Mouse (Mus musculus) neural tube, embryonic 13.5 days (tissue): ENCODE data around the gene Gm10322. TPM values are rescaled to one million over a fixed set of nuclear protein-coding genes. Genes with fewer than 3 reads are reported as not detected.

Source experiments
- ATAC-seq: fragments of 200-750 bp; cut with Nextera tagmentation; 2 replicates; pipeline ENCODE4 v1.8.0; 2017; ENCODE audit warnings: low read depth, mild to moderate bottlenecking, moderate TSS enrichment, moderate library complexity
- H3K27ac ChIP-seq: fragments of 300-500 bp; sonication (generic); replicated peaks from 2 replicates; pipeline ENCODE4 v1.5.1; 2015; ENCODE audit warnings: moderate library complexity, mild to moderate bottlenecking, inconsistent platforms
- H3K27me3 ChIP-seq: fragments of 300-500 bp; sonication (generic); 2 replicates; pipeline ENCODE4 v1.6.1; 2015; ENCODE audit warnings: mild to moderate bottlenecking, inconsistent platforms
- H3K36me3 ChIP-seq: fragments of 300-500 bp; sonication (generic); 2 replicates; pipeline ENCODE4 v1.6.1; 2015; ENCODE audit warnings: mild to moderate bottlenecking, inconsistent platforms
- H3K4me1 ChIP-seq: fragments of 300-500 bp; sonication (generic); replicated peaks from 2 replicates; pipeline ENCODE4 v1.6.1; 2015; ENCODE audit warnings: inconsistent platforms
- H3K4me2 ChIP-seq: fragments of 300-500 bp; sonication (generic); 2 replicates; pipeline ENCODE4 v1.6.1; 2015; ENCODE audit warnings: inconsistent platforms, mild to moderate bottlenecking, moderate library complexity
- H3K4me3 ChIP-seq: fragments of 300-500 bp; sonication (generic); 2 replicates; pipeline ENCODE4 v1.5.1; 2015; ENCODE audit warnings: mild to moderate bottlenecking, inconsistent platforms
- H3K9ac ChIP-seq: fragments of 300-500 bp; sonication (generic); 2 replicates; pipeline ENCODE4 v1.6.1; 2015; ENCODE audit warnings: moderate library complexity, mild to moderate bottlenecking, inconsistent platforms
- H3K9me3 ChIP-seq: fragments of 300-500 bp; sonication (generic); 2 replicates; pipeline ENCODE4 v1.6.1; 2016; ENCODE audit warnings: inconsistent platforms
- WGBS: fragments of 180-500 bp; shearing (Covaris S2); methylation state at CpG from one replicate; pipeline ENCODE4 v1.1.7; 2015; 5-methylcytosine and 5-hydroxymethylcytosine counted together
- polyA plus RNA-seq: library from polyadenylated mRNA; unstranded; fragments of >200 nt; fragmentation: Nextera tagmentation; extraction: Ambion mirVana; gene quantifications from 2 replicates; pipeline ENCODE4 v1.2.1, GENCODE M21; 2015

Gene Gm10322
- polyA plus RNA-seq, 1 experiment from 2014 or later = not detected

DNA sequence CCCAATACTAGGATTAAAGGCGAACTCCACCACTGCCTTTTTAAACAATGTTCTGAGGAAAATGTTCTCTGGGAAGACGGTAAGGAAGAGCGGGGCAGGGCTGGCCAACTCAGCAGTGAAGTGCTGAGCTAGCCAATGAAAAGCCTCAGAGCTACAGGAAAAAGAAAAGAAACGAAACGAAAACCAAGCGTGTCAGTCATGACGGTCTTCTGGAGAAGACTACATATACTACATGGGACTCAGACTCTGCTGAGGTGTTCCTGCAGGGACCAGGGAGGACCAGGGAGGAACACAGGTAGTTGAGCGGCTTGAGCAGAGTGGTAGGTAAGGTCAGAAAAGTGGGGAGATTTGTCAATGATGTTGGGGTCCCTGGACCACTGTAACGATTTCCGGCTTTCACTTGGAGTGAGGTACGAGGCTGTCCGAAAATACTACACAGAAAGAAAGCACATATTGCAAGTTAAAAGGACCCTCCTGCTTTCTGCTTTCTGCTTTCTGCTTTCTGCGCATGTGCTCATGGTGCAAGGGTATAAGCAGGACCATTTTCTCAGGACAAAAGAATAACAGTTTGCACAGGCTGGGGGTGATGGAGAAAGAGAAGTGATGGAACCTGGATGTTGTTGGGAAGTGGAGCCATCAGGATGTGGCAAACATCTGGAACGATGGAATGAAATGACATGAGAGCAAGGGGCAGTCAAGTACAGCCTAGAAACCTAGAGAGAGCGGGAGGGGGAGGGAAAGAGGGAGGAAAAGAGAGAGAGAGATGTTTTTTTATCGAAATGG lies 21.1 kb downstream of the Gm10322 start:
- Histone ChIP-seq H3K27ac (no peak overlapping the region), H3K9ac (no peak overlapping the region), H3K4me3 (no peak overlapping the region), H3K27me3 (no peaks in the 10 kb centered on the region), H3K4me2 (no peak overlapping the region), H3K9me3 (no peaks in the 10 kb centered on the region), H3K36me3 (no peaks in the 10 kb centered on the region), H3K4me1 (no peaks in the 10 kb centered on the region)
- WGBS = 86% methylated on average over 16 of the region's 16 CpGs
- ATAC-seq = no peak

DNA sequence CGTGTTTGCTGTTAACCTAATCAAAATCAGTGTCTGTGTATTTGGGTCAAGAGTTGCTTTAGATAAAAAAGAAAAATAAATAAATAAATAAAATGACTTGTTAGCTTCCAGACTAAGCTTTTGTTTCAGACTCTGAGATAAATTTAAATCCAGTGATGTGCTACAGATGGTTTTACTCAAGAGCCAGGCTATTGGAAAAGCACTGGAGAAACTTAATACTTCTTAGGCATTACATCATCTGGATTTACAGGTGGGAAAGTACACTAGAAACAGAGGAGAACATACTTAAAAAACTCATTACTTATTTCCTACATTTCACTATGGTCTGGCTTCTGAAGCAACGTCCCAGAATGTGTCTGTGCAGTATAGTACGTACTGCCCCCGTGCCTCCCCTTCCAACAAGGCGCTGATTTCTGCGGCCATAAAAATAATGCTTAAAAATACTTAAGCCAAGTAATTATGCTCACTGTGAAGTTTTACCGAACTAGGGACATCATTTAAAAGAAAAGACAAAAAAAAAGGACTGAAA lies 21.8 kb downstream of the Gm10322 start:
- 83% methylated on average over 7 of the region's 7 CpGs for WGBS
- Histone ChIP-seq H3K9ac (no peak overlapping the region), H3K27me3 (no peaks in the 10 kb centered on the region), H3K27ac (no peak overlapping the region), H3K4me3 (no peak overlapping the region), H3K4me2 (no peak overlapping the region), H3K9me3 (no peaks in the 10 kb centered on the region), H3K4me1 (no peaks in the 10 kb centered on the region), H3K36me3 (no peaks in the 10 kb centered on the region)
- no peak for ATAC-seq

DNA sequence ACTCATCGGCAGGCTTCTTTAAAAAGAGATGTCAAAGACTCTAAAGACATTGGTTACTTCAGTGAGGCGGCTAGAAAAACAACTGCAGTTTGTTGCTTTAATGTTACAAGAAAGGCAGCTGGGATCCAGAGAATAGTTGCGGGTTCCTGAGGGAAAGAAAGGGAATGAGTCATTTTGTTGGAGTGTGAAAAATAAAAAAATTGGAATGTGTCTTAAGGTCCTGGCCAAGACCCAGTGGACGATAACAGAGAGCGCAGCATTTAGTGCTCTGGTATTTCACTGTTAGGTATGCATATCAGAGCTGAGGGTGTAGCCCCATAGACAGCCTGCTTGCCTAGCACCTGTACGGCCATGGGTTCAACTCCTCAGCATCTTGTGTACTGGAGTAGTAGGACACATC lies 22.7 kb downstream of the Gm10322 start:
- no peaks in the 10 kb centered on the region for H3K36me3 ChIP-seq
- H3K27ac ChIP-seq = no peak overlapping the region
- WGBS = 87% methylated on average over 6 of the region's 6 CpGs
- H3K9ac ChIP-seq = no peak overlapping the region
- H3K9me3 ChIP-seq = no peaks in the 10 kb centered on the region
- H3K4me3 ChIP-seq = no peak overlapping the region
- H3K27me3 ChIP-seq = no peaks in the 10 kb centered on the region
- no peak overlapping the region for H3K4me2 ChIP-seq
- ATAC-seq = no peak
- H3K4me1 ChIP-seq = no peaks in the 10 kb centered on the region

DNA sequence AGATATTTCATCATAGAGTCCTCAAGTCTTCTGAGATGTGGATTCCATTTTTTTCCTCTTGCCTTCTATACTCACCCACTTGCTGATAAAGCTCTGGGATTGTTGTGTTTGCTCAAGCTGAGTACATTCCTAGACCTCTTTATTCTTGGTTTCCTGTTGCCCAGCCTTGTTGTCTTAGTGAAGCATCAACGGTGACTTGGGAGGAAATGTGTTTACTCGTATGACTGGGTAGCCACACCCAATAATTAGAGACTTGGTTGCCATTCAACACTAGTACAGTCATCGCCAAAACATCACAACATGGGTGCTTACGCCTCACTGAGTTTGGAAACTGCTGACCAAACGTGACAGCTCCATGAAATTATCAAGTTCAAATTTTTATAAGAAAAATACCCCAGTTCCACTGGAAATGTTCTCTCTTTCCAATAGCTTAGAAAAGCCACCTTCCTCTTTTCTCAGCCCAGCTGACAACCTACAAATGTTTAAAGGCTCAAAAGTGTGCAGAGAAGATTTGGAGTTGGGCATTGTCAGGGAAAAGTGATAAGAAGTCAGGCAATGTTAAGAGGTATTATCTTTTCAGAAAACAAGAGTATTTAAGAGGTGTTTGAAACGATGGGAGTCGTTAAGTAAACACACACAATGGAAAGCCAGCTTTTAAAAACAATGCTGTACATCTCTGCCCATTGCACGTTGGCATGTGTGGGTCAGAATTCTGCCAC lies 27.0 kb downstream of the Gm10322 start:
- H3K4me2 ChIP-seq = no peak overlapping the region
- no peaks in the 10 kb centered on the region for H3K36me3 ChIP-seq
- H3K27ac ChIP-seq = no peak overlapping the region
- H3K4me1 ChIP-seq = no peaks in the 10 kb centered on the region
- H3K27me3 ChIP-seq = no peaks in the 10 kb centered on the region
- no peak overlapping the region for H3K9ac ChIP-seq
- WGBS = 85% methylated on average over 8 of the region's 8 CpGs
- H3K4me3 ChIP-seq = no peak overlapping the region
- H3K9me3 ChIP-seq = no peaks in the 10 kb centered on the region; the same call in 1 of the 2 replicates
- no peak for ATAC-seq

DNA sequence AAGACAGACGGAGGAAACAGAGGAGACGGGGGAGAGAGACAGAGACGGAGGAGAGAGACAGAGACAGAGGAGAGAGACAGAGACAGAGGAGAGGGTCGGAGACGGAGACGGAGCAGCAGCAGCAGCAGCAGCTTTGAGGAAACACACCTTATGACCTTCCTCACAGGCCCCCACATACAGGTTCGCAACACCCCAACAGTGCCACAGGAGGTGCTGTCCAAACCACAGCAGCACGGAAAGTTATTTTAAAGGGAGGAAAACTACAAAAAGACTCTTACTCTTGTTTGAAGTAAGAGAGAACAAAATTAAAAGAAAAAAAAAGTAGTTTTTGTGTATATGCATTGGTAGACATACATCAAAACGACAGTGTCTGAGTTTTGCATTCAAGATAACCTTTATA lies 27.8 kb downstream of the Gm10322 start:
- WGBS = 87% methylated on average over 9 of the region's 9 CpGs
- H3K27me3 ChIP-seq = no peaks in the 10 kb centered on the region
- no peak for ATAC-seq

DNA sequence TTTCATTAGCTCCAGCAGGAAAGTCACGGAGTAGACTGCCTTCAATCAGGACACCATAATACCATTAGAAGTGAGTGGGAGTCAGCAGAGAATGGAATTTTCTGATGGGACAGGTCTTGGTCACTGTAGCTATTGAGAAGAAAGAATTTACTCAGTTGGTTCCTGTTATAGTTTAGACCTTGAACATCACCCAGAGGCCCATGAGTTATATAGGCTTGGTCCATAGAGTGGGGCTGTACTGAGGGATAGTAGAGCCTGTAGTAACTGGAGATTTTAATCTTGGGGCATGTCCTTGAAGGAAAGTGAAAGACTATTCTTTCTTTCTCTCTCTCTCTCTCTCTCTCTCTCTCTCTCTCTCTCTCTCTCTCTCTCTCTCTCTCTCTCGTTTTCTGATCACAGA lies 28.8 kb downstream of the Gm10322 start:
- Histone ChIP-seq H3K4me3 (no peak overlapping the region), H3K9ac (no peak overlapping the region), H3K4me2 (no peak overlapping the region), H3K27ac (no peak overlapping the region), H3K4me1 (no peaks in the 10 kb centered on the region), H3K36me3 (no peaks in the 10 kb centered on the region), H3K27me3 (no peaks in the 10 kb centered on the region), H3K9me3 (no peaks in the 10 kb centered on the region; the same call in 1 of the 2 replicates)
- no peak for ATAC-seq
- 73% methylated on average over 2 of the region's 2 CpGs for WGBS

More for the DNA sequence above, 27.8 kb downstream of the Gm10322 start:
- Histone ChIP-seq H3K9me3 (no peaks in the 10 kb centered on the region; the same call in 1 of the 2 replicates), H3K36me3 (no peaks in the 10 kb centered on the region), H3K4me1 (no peaks in the 10 kb centered on the region), H3K4me3 (no peak overlapping the region), H3K9ac (no peak overlapping the region), H3K4me2 (no peak overlapping the region), H3K27ac (no peak overlapping the region)

DNA sequence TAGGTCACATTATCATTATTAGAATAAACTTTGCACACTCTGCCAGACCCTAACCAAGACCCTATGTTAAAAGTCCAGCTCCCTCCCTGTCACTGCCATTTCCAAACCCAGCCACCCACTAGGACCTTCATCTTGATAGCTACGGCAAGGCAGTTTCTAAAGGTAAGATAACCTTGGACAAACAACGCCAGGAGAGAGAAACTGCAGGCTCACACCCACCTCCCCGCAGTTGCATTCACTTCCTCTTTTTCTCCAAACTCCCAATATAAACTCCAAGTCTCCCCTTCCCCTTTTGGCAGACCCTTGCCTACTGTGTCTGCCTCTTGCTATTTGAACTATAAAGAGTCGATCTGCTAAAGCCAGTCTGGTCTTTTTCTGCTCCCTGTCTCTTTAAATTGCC lies 29.3 kb downstream of the Gm10322 start:
- WGBS = 89% methylated on average over 4 of the region's 4 CpGs
- Histone ChIP-seq H3K9me3 (no peaks in the 10 kb centered on the region; the same call in 1 of the 2 replicates), H3K27ac (no peak overlapping the region), H3K4me3 (no peak overlapping the region), H3K36me3 (no peaks in the 10 kb centered on the region), H3K27me3 (no peaks in the 10 kb centered on the region), H3K9ac (no peak overlapping the region), H3K4me2 (no peak overlapping the region), H3K4me1 (no peaks in the 10 kb centered on the region)
- ATAC-seq = no peak

DNA sequence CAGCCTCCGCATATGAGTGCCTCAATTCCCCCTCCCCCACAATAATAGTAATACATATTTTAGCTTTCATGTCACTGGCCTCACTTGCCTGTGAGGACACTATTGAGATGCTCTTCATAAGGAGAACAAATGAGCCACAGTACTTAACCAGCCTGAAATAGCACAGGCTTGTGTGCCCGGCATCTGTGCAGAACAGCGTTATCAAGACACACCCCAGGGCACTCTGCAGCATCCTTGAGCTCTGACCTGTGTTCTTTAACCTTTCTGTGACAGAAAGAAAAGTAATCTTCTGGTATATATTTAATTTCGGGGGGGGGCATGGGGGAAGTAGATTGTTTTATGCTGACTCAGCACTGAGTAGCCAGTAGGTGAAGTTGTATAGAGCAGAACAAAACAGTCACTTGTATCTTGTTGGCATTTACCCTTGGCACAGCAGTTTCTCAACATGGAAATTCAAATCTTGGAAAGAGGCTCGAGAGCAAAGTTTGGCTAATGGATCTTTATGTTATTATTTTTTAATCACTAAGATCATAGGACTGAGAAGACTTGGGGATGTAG lies 31.0 kb downstream of the Gm10322 start:
- no peak for ATAC-seq
- WGBS = 84% methylated on average over 5 of the region's 5 CpGs

DNA sequence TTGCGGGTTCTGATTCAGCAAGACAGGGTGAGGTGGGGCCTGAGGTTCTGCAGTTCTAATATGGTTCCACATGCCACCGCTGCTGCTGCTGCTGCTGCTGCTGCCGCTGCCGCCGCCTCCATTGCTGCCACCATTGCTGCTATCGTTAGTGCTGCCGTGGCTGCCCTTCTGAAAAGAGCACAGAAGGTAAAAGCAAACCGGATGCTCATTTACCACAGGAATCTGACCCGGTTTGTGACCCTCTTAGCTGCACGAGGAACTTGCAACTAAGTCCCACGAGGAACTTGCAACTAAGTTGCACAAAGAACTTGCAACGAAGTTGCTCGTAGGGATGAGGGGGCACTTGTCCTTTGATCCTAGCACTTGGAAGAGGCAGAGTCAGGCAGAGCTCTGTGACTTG lies 40.9 kb downstream of the Gm10322 start:
- no peak for ATAC-seq
- Histone ChIP-seq H3K27ac (no peak overlapping the region), H3K9me3 (no peaks in the 10 kb centered on the region), H3K4me3 (no peak overlapping the region), H3K27me3 (no peaks in the 10 kb centered on the region), H3K4me2 (no peak overlapping the region), H3K9ac (no peak overlapping the region), H3K4me1 (no peaks in the 10 kb centered on the region), H3K36me3 (no peaks in the 10 kb centered on the region)
- 81% methylated on average over 13 of the region's 13 CpGs for WGBS

More for the DNA sequence above, 31.0 kb downstream of the Gm10322 start:
- Histone ChIP-seq H3K9me3 (no peaks in the 10 kb centered on the region; the same call in 1 of the 2 replicates), H3K27me3 (no peaks in the 10 kb centered on the region), H3K27ac (no peak overlapping the region), H3K4me2 (no peak overlapping the region), H3K4me3 (no peak overlapping the region), H3K4me1 (no peaks in the 10 kb centered on the region), H3K9ac (no peak overlapping the region), H3K36me3 (no peaks in the 10 kb centered on the region)

DNA sequence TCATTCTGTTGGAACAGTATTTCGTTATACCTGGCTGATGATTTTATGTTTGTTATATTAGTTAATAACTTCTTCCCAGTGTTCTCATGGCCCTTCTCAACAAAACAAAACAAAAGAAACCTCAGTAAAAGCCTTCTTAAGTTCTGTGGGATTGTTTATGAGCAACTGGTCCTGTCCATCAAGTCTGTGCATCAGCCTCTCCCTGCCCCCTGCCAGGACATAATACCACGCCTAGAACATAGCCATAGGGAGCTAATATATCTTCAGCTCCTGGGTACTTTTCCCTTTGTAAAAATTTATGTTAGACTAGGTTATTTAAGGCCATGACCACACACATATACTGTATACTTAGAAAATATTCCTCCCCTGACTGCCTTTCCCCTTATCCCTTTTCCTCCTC lies 48.9 kb downstream of the Gm10322 start:
- Histone ChIP-seq H3K4me2 (no peak overlapping the region), H3K36me3 (no peaks in the 10 kb centered on the region), H3K4me1 (no peaks in the 10 kb centered on the region; the same call in 1 of the 2 replicates), H3K27ac (no peak overlapping the region), H3K4me3 (no peak overlapping the region), H3K9ac (no peak overlapping the region), H3K9me3 (no peaks in the 10 kb centered on the region), H3K27me3 (no peaks in the 10 kb centered on the region)
- 63% methylated on average over 2 of the region's 2 CpGs for WGBS
- no peak for ATAC-seq

DNA sequence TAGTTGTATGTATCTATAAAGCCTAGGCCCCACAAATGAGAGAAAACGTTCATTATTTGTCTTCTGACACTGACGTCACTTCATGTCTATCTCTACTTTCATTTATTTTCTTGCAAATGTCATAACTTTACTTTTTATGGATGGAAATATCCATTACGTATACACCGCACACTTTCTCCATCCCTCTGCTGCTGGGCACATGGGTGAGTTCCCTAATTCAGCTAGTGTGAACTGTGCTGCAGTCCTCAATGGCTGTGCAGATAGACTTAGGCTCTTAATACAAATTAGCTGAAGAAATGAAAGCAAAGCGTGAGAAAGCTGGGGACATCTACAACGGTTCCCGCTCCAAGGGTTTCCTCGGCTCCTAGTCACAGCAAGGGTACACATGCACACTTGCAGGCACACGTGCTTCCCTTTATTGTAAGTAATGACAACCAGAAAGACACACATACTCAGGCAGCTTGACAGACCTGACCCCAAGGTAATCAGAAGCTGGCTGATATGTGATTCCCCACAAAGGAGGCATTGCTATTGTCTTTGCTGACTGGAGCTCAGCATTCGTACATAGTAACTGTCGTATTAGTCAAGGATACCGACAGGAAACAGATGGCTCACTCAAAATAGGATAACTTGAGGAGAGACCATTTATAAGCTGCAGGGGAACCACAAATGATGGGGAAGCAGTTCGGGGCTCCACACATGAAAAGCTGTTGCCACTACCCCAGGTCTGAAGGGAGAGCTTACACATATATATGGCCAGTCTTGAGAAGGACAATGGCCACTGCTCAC lies 49.8 kb downstream of the Gm10322 start:
- H3K4me3 ChIP-seq = no peak overlapping the region
- ATAC-seq = no peak
- no peaks in the 10 kb centered on the region for H3K9me3 ChIP-seq
- WGBS = 82% methylated on average over 13 of the region's 13 CpGs
- H3K27me3 ChIP-seq = no peaks in the 10 kb centered on the region
- H3K4me2 ChIP-seq = no peak overlapping the region
- no peak overlapping the region for H3K27ac ChIP-seq
- H3K4me1 ChIP-seq = no peaks in the 10 kb centered on the region; the same call in 1 of the 2 replicates
- no peaks in the 10 kb centered on the region for H3K36me3 ChIP-seq
- H3K9ac ChIP-seq = no peak overlapping the region
